Mouse (Mus musculus) liver (tissue): ENCODE results near the gene Gnb3.
A peak's percentile ranks its signal among the peaks of the same experiment; 100 is the strongest.

Experiments used
- DNase-seq: peaks from one replicate; pipeline ENCODE4 v3.0.0-alpha.2; 2020; ENCODE audit warnings: mixed read lengths

Gene Gnb3

DNA sequence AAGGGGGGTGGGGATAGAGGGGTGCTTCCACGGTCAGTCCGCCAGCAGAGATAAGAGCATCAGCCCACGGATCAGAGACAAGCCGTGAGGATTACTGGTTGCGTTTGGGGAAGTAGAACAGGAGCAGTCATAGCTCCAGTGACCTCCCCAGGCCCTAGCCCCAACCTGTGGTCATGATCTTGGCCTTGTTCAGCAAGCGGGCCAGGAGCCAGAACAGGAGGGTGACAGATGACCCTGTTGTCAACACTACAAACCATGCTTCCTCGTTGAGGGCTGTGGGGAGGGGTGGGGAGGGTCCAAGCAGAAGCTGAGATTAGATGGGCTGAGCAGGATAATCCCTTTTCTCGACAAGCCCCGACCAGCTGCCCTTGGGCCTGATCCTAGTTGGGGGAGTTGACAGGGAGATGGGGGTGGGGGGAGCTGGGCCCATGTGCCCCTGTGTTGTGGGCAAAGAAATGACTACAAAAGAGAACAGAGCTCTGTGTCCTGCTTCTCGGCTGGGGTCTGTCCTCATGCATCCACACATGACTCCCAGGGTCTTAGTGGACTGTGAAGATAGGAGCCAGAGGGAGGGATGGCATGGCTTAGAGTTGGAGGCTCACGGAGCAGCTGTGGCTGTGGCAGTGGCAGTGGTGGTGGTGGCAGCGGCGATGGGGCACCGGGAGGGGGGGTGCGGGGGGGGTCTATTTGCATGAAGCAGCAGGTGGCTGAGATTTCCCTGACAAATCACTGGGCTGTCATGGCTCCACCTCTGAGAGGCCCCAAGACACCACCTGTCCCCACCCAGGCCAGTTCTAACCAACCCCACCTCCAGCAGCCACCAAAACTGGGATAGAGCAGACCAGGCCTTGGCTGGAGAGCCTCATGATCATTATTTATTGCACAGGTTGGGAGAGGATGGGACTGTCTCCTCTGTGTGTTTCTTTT is at the start of gene Gnb3:
Gene Gnb3, minus strand, starts transcription at position 35 of the 927 bp plus-strand sequence.
- no peak for DNase-seq

DNA sequence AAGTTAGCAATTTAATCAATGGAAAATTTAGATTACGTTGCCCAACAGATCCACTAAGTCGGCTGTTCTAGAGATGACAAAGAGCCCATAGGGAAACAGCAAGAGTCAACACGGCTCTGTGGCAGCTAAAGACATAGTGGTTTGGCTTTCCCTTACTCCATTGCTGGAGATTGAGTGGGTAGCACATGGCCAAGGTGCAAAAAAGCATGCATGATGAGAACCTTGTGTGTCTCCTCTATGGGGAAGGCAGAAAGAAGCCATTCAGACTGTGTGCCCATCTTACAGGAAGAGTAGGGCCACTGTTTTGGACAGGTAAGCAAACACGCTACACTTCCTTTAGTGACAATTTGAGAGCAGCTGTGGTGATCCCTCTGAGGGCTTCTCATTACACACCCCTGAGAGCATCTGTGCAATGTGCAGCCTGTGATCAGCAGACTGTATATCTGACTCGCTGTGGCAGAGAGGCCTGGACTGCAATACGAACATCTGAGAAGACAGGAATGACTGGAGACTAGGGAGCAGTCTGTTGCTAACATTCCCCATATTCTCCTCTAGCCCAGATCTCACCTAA is 48.6 kb upstream of the Gnb3 start:
- DNase-seq: no peak

DNA sequence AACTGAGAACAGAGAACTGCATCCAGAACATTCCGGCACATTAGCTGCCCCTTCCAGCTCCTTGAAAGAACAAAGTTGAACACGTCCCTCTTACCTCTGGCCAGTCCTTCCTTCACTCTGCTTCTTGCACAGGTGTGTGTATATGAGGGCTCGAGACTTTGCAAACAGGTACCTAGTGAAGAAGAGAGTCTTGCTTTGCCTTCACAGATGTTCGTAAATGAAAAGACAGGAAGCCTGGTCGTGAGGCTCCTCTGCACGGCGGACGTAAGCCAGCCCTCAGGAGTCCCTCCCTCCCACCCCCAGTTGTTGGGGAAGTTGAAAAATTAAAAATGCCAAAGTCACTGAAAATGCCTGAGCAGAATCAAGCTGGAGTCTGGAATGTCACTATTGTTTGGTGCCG is 47.9 kb upstream of the Gnb3 start, which contains the start of gene Cd4:
Gene Cd4, minus strand, starts transcription at position 236 of the 400 bp plus-strand sequence.
- no peak for DNase-seq

DNA sequence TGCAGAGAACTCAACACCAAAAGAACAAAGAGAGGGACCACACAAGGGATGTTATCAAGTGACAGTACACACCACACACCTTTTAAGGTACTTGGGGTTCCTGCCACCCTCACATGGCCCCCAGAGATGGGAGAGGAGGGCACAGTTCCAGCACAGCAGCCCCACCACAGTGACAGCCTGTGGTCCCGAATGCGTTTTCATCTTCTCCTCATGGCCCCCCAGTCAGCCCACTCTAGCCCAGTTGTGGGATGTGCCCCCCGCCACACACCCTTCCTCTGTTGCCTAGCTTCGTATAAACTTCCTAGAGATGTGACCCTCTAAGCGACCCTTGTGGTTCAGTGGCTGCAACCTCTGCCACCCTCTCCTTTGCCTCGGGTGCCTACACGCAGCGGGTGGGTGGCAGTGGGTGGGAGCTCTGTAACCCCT is 45.9 kb upstream of the Gnb3 start:
- no peak for DNase-seq

DNA sequence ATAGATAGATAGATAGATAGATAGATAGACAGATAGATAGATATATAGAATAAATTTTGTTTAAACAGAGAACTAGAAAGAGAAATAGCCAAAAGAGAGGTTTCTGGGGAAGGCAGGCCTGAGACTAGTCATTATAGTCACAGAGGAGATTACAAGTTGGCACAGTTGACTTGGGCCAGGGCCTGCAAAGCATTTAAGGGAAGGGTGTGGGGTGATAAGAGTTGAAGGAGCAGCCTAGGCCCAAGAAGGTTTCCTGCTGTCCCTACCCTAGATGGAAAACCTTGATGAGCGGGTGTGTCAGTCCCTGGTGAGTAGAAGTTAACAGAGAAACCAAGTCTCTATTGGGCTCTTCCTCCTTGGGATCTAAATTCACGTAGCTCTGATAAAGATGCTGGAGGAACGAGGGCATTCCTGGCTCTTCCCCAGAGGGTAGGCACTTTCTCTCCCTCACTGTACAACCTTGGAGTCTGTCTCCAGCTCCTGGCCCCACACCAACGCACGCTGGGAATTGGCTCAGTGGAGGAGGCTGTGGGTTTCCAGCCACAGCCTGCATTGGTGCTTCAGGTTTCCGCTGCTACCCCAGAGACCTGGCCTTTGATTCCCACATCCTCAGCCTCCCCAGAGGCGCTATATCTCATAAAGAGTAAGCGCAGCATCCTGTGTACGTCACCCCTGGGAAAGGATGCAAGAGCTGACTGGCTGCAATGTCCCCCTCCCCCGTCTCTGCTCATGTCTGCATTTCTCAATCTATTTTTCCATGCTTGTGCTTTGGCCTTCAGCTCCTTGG is 44.8 kb upstream of the Gnb3 start:
- no peak for DNase-seq

DNA sequence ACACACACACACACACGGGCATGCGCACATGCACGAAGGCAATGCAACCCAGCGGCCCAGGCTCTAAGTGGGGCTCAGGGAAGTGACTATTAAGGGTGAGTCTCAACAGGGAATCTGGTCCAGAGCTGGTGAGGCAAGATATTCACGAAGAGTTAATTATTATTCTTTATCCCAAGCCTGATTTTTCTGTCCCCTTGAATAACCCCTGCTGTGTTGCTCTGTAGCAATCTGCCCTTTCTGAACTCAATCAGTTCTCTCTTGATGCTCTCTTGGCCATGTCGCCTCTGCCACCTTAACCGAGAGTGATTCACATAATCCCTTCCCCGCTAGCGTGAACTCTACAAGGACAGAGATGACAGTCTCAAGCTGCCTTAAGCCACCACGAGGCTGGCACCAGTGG is 43.3 kb upstream of the Gnb3 start:
- no peak for DNase-seq

DNA sequence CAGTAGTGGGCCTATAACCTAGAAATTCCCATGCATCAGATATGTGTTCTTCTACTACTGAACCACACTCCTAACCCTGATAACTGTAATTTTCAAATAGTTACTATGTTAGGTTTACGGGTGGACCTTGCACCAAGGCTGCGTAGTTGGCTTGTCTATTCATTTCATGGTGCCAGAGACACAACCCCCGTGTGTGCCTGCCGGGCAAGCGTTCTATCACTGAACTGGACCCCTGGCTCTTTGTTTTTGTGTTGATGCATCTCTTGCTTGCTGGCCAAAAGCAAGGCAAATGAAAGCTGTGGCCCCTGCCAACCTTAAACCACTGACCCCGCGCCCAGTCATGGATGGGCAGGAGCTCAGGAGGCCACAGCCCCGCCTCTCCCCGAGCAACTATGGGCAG is 41.7 kb upstream of the Gnb3 start:
- DNase-seq: no peak

DNA sequence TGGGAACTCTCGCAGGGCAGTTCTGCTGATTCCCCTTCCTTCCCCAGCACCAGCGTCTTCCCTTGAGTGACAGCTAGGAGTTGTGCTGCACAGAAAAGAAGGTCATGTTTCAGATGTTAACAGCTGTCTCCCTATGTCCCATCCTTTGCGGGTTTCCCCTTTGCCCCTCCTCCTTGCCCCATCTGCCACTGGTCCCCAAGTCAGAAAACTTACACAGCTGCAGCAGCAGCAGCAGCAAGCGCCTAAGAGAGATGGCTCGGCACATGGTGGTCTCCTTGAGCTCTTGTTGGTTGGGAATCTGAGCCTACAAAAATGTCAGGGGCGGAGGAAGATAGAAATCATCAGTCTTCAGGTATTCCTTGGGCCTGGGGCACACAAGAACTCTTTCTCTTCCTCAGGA is 39.3 kb upstream of the Gnb3 start:
- no peak for DNase-seq

DNA sequence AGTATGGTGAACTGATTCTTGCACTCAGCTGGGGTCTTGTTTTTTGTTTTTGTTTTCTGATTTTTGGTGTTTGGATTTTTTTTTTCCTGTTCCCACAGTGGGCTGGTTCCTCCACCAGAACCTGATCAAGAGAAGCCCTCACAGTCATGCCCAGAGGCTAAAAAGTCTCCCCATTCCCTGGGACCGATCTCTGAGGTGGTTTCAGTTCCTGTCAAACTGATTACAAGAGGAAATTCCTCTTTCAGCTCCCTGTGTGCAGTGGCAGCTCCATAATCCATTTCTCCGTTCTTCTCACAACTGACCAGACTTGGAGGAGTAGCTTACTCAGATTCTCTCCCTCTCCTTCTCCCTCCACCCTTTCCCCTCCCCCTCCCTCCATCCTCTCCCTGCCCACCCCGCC is 34.3 kb upstream of the Gnb3 start:
- no peak for DNase-seq

DNA sequence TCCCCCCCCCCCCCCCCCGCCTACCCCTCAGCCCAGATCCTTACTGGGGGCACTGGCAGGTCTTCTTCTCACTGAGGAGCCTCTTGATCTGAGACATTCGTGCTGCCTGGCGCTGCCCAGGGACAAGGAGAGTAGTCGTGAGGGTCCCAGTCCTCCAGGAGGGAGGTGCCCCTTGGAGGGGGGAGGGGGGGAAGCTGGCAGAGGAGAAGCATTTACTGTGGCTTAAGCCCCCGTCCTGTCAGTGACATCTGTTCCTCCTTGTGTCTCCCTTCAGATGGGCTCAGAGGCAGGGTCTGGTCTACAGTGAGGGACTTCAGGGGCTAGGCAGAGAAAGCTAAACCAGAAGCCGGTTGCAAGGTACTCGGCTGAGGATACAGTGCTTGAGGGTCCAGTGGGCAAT is 26.5 kb upstream of the Gnb3 start:
- no peak for DNase-seq

DNA sequence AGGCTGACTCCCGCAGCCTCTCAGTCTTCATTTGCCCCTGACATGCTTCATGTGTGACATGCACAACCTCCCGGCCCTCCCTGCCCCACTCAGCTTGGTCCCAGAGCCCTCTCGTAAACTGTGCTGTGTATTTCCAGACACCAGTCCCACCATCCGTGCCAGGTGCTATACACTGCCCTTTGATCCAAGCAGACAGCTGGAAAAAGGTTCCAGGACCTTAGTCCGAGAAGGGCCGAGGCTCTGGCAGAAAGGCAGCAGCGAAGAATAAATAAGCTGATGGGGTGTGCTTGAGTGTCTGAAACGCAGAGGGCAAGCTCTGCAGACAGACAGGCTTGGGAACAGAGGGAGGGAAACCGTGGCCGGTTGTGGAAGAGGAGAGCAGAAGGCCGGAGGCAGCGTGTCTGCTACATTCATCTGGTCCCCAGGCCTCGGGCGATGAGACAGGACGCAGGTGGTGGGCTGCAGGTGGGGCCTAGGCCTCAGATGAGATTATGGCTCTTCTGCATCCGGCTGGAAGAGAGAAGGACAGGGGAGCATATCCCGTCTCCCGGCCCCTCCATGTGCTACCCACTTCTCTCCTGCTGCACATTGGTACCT is 25.8 kb upstream of the Gnb3 start:
- DNase-seq: no peak

DNA sequence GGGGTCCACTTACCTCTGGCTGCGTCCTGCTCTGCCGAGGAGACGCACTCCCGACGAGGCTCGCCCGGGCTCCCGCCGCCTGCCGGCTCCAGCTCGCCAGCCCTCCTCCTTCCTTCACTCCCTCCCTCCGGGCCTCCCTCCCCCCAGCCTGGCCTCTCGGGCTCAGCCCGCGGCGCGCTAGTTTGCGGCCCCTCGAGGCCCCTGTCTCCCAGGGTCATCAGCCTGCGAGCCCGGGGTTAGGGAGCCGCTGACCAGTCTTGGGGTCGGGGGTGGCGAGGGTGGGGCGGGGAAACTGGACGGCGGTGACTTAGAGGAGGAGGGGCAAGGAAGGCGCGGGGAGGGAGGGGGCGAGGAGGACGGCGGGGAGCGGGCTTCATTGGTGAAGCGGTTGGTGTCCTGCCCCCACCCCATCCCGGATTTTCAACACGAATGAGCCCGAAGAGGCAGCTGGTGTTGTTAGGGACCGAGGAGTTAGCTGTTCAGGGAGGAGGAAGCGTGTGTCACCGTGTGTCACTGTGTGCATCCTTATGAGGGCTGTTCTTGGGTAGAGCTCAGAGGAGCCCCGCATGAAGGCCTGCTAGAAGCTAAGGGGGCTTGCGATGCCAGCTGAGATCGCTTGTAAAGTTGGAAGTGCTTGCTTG is 23.7 kb upstream of the Gnb3 start, which contains the start of gene Gpr162:
Gene Gpr162, minus strand, starts transcription at position 326 of the 641 bp plus-strand sequence.
- peak; percentile 54 for DNase-seq

DNA sequence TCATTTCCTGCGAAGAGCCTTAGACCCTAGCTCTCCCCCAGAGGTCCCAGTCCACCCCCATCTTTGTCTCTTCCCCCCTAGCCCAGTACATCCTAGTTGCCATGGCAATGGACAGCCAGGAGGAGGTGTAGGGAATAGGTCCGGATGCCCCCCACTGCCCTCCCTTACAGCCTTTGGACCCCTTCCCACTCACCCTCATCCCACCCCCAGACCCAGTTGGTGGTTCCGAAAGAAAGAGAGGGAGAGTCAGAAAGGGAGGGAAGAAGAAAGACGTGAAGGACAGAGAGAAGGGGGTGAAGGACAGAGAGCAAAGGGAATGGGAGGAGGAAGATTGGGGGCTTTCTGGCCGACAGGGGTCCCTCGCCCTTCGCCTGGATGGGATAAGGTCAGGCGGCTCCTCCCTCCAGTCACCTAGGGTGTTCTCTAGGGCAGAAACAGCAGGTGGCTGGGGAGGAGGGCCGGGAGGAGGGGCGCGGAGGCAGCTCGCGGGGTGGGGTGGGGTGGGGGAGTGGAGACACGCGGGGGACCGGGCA is 23.1 kb upstream of the Gnb3 start:
- no peak for DNase-seq

DNA sequence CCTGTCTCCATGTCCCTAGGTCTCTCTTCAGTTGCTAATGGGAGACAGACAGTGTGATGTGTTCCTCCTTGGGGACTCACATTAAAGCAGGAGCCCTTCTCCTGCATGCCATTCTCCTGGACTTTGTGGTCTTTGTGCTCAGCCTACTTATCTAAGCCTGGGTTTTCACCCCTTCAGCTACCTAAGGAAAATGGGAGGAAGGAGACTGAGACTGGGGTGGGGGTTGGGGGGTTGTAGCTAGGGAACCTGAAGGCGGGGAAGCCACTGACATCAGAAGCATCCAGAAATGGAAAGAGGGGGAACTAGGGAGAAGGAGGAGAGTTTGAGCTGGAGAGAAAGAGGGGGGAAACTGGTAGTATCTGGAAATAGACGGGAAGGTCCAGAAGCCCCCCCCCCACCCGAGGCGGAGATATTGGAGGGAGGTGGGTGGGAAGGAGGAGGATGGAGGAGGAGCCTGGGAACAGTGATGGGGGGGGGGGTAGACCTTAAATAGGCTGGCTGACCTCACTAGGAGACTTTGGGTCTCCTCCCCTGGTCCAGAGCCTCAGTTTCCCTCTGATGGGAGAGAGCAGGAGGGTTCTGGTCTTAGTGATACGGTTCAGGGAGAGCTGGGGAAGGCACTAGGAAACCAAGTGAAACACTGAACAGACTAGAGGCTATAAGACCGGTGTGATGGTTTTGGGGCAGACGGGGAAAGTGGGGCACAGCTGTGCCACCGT is 22.5 kb upstream of the Gnb3 start:
- DNase-seq: no peak

DNA sequence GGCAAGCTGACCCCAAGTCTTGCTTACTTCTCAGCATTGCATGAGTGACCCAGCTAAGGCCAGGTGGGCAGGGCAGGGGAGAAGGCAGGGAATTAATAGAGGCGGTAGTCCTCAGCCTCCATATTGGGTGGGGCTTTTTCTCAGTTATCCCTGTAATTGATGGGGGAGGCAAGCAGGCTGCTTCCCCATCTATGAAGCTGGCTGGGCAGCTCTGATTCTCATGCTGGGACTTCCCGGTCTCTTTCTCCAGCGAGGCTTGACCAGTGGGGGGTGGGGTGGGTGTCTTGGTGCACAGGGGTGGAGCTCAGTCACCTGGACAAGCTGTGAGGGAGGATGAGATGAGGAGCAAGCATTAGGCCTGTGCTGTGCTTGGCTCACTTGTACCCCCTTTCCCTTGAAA is 21.7 kb upstream of the Gnb3 start:
- DNase-seq: no peak

DNA sequence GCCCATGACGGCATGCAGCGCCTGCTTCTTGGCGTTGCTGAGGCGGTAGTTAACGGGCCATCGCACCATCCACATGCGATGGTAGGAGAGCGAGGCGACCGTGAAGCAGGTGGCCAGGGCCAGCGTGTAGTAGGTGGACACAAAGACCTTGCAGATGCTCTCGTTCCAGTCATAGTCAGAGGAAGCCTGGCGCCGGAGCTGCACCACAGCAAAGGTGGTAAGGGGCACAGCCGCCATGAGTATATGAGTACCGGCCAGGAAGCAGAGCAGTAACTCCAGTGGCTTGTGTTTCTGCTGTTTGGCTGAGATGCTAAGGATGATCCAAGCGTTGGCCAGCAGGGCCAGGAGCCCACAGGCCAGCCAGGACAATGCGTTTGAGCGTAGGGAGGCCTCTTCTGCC is 21.2 kb upstream of the Gnb3 start:
- DNase-seq: no peak

DNA sequence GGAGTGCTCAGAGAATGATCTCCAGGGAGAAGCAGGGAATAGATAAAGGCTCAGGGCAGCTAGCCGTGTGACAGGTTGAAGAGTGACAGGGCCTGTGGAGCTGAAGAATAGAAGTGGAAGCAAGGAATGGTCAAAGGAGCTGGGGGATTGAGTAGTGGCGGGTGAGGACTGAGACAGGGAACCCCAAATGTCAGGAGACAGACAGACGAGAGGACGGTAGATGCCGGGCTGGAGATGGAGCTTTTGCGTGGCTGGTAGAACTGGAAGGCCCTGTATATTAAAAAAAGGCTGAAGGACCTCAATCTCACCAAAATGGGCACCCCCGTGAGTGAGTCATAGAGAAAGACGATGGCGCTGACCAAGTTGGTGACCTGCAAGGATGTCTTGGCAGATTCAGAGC is 20.4 kb upstream of the Gnb3 start:
- DNase-seq: no peak

DNA sequence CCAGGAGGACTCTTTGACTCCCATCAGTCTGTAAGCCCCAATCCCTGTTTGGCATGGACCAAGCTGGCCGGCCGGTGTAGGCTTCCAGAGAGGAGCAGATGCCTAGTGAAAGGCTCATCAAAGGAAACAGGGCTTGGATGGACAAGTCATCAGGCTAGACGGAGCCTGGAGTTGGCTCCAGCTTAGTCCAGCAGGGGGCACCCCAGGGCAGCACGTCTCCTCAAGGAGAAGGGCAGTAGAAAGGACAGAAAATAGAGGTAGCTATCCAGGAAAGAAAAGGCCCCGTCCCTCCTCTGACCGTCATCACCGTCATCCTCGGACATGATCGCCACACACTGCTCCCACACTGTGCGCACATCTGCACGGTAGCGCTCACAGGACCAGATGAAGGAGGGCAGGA is 19.6 kb upstream of the Gnb3 start:
- DNase-seq: peak; percentile 80

DNA sequence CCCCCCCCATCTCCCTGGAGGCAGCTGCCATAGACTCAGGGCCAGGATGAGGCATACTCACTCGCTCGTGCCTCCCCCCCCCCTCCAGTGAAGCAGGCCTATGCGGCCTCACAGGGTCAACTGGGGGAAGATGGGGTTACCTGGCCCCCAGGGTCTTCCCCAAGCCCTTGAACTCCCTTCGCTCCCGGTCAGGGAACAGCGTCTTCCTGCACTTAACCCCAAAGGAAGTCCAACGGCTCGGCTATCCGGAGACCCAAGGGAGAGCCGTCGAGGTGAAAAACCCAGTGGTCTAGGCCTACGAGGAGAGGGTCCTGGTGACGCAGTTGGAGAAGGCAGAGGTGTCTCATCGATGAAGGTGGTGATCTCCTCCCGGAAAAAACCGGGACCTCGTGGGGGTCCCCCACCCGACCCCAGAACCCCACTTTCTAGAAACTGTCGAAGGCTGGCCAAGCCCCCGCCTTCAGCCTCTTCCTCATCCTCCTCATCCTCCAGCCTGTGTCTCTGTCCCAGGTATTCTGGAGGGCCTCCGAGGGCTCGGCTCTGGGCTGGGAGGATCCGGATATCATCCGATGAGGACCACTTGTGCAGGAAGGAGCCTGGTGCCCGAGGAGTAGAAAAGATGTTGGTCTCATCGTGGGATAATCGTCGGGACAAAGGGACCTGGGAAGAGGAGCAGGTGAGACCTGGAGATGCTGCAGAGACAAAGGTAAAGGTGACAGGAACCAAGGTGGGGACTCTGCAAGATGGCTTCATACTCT is 18.7 kb upstream of the Gnb3 start:
- no peak for DNase-seq

DNA sequence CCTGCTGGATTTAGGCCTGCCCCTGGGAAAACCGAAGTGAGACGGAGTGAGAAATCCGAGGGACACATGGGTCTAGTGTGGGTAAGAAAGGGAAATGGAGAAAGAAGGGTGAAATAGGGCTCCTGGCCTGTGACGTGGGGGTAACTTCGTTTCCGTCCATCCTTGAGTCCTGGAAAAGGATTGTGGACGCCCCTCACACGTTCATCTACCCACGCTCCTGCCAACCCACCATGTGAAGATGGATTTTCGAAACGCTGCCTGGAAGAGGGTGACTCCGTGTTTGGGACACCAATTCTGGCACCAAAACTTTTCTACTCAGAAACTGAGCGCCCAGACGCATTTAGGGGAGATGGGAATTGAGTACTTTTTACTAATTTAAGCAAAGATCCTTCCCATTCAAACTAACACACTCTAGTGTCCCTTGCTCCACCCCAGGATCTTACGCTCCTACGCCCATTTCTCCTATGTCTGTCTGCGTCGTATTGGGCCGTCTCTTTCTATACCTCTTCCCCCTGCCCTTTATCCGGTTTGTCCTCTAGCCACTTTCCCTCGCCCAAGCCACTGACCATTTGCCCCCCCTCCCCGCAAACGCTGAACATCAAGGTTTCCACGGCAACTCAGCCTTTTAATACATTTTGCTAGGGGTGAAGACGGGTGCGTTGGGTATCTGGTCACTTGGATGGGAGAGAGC is 17.9 kb upstream of the Gnb3 start:
- no peak for DNase-seq
